Mouse (Mus musculus): ENCODE results near the gene Irx5. TPM values are rescaled to one million over a fixed set of nuclear protein-coding genes. Genes with fewer than 3 reads are reported as not detected.

Irx5 gene
- polyA plus RNA-seq (2016; fragmentation: Nextera tagmentation; extraction: Ambion mirVana): 7.5 TPM in 2 replicates

DNA sequence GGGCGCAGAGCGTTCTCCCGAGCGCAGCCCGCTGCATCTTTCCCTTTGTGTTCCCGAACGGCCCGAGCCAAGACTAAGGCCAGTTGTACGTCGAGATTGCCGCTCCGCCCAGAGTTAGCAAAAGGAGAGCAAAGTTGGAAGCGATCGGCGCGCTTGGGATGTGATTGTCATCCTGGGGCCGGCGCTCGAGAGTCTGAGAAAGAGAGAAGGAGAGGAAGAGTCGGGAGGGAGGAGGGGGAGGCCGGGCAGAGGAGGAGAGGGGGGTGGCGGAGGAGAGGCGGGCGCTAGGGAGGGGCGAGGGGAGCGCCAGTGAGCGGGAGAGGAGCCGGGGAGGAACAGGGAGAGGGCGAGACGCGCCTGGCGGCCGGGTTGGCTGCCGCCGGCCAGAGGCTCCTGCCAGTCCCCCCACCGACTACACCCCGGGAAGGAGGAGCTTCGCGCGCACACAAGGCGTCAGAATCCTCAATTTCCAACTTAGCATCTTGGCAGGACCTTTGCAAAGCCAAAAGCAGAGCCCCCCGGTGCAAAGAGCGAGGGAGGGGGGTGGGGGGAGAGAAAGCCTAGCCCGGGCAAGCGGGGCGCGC is at the start of gene Irx5:
Gene Irx5 (plus strand): TSS at position 228 of the 584 bp plus-strand sequence.
- H3K27me3 ChIP-seq: peaks cover 84% of the 10 kb centered on the region
- H3K4me3 ChIP-seq (replicated peaks): peak within 1 kb of the TSS; percentile 61
- H3K9me3 ChIP-seq: no peaks in the 10 kb centered on the region
- H3K27ac ChIP-seq: peak within 1 kb of the TSS; percentile 80
- peak; percentile 34 for ATAC-seq (ENCODE audit: low FRiP score)
- H3K9ac ChIP-seq: peak within 1 kb of the TSS; percentile 63
- H3K4me2 ChIP-seq: peak within 1 kb of the TSS; percentile 78
- no peaks in the 10 kb centered on the region for H3K36me3 ChIP-seq (replicated peaks)
- peaks cover 56% of the 10 kb centered on the region for H3K4me1 ChIP-seq
- WGBS: under 1% methylated on average over 40 of the region's 47 CpGs

GRCm38 (mm10) chr8:92312178-92312577 is 45.2 kb upstream of the Irx5 start:
- no peak overlapping the region for H3K4me3 ChIP-seq (replicated peaks)
- no peak for ATAC-seq (ENCODE audit: low FRiP score)
- H3K36me3 ChIP-seq (replicated peaks): no peaks in the 10 kb centered on the region
- no peaks in the 10 kb centered on the region; the same call in 1 of the 2 replicates for H3K27me3 ChIP-seq
- H3K4me1 ChIP-seq: no peaks in the 10 kb centered on the region
- H3K9me3 ChIP-seq: no peaks in the 10 kb centered on the region
- H3K27ac ChIP-seq: no peak overlapping the region
- no peak overlapping the region for H3K9ac ChIP-seq
- no peak overlapping the region for H3K4me2 ChIP-seq
- WGBS: 62% methylated on average over 7 of the region's 7 CpGs

DNA sequence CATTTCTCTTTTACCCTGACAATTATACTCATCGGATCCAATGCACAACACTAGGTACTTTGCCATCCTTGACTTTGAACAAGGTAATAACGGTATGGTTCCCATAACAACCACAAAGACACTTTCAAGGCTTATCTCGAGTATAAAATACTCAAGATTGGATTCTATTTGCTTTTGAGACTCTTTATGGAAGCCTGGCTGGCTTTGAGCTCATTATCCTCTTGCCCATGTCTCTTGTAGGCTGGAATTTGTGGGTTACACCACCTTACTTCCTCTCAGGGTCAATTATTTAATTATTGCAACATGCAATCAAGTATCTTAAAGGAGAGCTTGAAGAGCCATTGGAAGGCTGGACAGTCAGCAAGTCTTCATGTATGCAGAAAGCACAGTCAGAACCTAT is 43.7 kb upstream of the Irx5 start:
- no peak overlapping the region for H3K4me3 ChIP-seq (replicated peaks)
- no peak overlapping the region for H3K27ac ChIP-seq
- no peak overlapping the region for H3K4me2 ChIP-seq
- no peak overlapping the region for H3K9ac ChIP-seq
- H3K4me1 ChIP-seq: no peaks in the 10 kb centered on the region
- WGBS: 86% methylated on average over 3 of the region's 3 CpGs
- no peak for ATAC-seq (ENCODE audit: low FRiP score)
- no peaks in the 10 kb centered on the region for H3K36me3 ChIP-seq (replicated peaks)
- H3K9me3 ChIP-seq: no peaks in the 10 kb centered on the region
- H3K27me3 ChIP-seq: no peaks in the 10 kb centered on the region; the same call in 1 of the 2 replicates

DNA sequence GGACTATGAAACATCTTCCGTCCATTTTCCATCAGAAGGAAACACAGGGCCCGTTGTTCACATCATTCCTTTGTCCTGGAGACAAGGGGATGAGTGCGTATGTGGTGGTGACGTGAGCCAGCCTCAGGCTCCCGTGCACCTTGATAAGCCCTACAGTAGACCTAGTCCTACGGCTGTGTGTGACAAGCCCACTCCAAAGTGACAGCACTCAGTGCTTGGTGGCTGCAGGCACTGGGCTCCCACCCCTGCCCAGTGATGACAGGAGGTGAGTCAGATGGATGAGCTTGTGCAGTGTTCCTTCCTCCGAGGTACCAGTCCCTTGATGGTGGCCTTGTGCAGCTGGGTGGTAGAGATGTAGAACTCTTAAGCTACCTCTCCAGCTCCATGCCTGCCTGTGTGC is 33.7 kb upstream of the Irx5 start:
- H3K4me2 ChIP-seq: no peak overlapping the region
- no peaks in the 10 kb centered on the region for H3K4me1 ChIP-seq
- no peak overlapping the region for H3K27ac ChIP-seq
- no peaks in the 10 kb centered on the region for H3K9me3 ChIP-seq
- no peak overlapping the region for H3K9ac ChIP-seq
- H3K36me3 ChIP-seq (replicated peaks): no peaks in the 10 kb centered on the region
- 94% methylated on average over 7 of the region's 7 CpGs for WGBS
- H3K27me3 ChIP-seq: 0 out of 2 replicates have a peak, but pooled peaks cover 5% of the 10 kb centered on the region
- ATAC-seq (ENCODE audit: low FRiP score): no peak
- H3K4me3 ChIP-seq (replicated peaks): no peak overlapping the region

GRCm38 (mm10) chr8:92327176-92327575 is 30.2 kb upstream of the Irx5 start:
- Histone ChIP-seq H3K9ac (no peak overlapping the region), H3K4me3 (replicated peaks) (no peak overlapping the region), H3K27me3 (peaks cover 20% of the 10 kb centered on the region; the same call in 1 of the 2 replicates), H3K4me1 (no peaks in the 10 kb centered on the region), H3K9me3 (no peaks in the 10 kb centered on the region), H3K36me3 (replicated peaks) (no peaks in the 10 kb centered on the region), H3K27ac (no peak overlapping the region), H3K4me2 (no peak overlapping the region)
- no peak for ATAC-seq (ENCODE audit: low FRiP score)
- WGBS: 95% methylated on average over 2 of the region's 2 CpGs

DNA sequence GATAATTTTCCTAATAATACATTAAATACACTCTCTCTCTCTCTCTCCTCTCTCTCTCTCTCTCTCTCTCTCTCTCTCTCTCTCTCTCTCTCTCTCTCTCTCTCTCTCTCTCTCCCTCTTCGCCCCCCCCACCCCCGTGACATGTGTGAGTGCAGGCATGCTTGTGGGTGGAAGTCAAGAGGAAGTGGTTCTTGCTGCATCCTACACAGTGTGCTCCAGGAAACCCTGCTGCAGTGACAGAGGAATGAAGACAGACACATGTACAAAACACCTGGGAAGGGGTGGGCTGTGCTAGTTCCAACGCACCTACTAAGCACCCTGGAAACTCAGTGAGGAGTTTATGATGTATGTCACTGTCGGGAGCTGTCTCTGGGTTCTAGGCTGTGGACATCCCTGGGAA is 28.2 kb upstream of the Irx5 start:
- Histone ChIP-seq H3K9ac (no peak overlapping the region), H3K27me3 (peaks cover 29% of the 10 kb centered on the region; the same call in 1 of the 2 replicates), H3K4me3 (replicated peaks) (no peak overlapping the region), H3K4me1 (no peaks in the 10 kb centered on the region), H3K9me3 (no peaks in the 10 kb centered on the region), H3K27ac (no peak overlapping the region), H3K4me2 (no peak overlapping the region), H3K36me3 (replicated peaks) (no peaks in the 10 kb centered on the region)
- 84% methylated on average over 4 of the region's 4 CpGs for WGBS
- ATAC-seq (ENCODE audit: low FRiP score): no peak

- Histone ChIP-seq H3K9ac (no peak overlapping the region), H3K27me3 (peaks cover 29% of the 10 kb centered on the region; the same call in 1 of the 2 replicates), H3K4me1 (peaks cover 16% of the 10 kb centered on the region), H3K27ac (no peak overlapping the region), H3K9me3 (no peaks in the 10 kb centered on the region), H3K4me2 (no peak overlapping the region), H3K4me3 (replicated peaks) (no peak overlapping the region), H3K36me3 (replicated peaks) (no peaks in the 10 kb centered on the region)
- no peak for ATAC-seq (ENCODE audit: low FRiP score)
- 84% methylated on average over 3 of the region's 3 CpGs for WGBS
Measured at GRCm38 (mm10) chr8:92331811-92332210, 25.6 kb upstream of the Irx5 start.

DNA sequence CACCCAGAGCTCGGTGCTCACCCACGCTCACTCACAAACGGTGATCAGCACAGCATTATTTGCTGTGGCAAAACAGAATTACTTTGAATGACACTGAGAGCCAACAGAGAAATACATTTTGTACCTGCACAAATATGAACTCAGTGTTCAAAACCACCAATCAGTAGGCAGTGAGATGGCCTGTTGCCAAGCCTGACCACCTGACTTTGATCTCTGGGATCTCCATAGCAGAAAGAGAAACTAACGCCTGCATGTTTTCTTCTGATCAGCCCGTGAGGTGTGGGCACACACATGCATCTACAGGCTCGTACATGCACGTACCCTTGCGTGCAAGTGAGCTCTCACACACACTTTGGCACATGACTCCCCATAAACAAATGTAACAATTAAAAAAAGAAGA is 24.0 kb upstream of the Irx5 start:
- Histone ChIP-seq H3K4me2 (no peak overlapping the region), H3K36me3 (replicated peaks) (no peaks in the 10 kb centered on the region), H3K4me3 (replicated peaks) (no peak overlapping the region), H3K9ac (no peak overlapping the region), H3K27me3 (peaks cover 43% of the 10 kb centered on the region), H3K4me1 (peaks cover 16% of the 10 kb centered on the region), H3K9me3 (no peaks in the 10 kb centered on the region), H3K27ac (no peak overlapping the region)
- WGBS: 94% methylated on average over 8 of the region's 8 CpGs
- ATAC-seq (ENCODE audit: low FRiP score): no peak

DNA sequence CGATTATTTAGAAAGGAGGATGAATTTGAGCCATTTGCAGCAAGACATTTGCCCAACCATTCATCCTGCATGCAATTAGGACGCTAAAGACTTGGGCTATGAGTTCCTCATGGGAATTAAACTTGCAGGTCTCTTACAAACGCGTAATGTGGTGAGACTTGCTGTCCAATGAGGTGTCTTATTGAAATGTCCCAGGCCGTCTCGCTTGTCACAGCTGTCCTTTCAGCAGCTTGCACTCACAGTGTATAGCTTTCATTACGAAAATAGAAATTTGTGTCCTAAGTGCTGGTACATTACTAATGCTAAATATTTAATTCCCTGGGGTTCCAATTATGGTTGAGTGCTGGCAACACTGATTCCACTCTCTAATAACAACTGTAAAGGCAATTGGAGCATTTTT is 22.3 kb upstream of the Irx5 start:
- ATAC-seq (ENCODE audit: low FRiP score): no peak
- Histone ChIP-seq H3K9me3 (no peaks in the 10 kb centered on the region), H3K4me1 (peaks cover 16% of the 10 kb centered on the region), H3K36me3 (replicated peaks) (no peaks in the 10 kb centered on the region), H3K27me3 (peaks cover 35% of the 10 kb centered on the region), H3K9ac (no peak overlapping the region), H3K27ac (no peak overlapping the region), H3K4me3 (replicated peaks) (no peak overlapping the region), H3K4me2 (no peak overlapping the region)
- 45% methylated on average over 7 of the region's 7 CpGs for WGBS

DNA sequence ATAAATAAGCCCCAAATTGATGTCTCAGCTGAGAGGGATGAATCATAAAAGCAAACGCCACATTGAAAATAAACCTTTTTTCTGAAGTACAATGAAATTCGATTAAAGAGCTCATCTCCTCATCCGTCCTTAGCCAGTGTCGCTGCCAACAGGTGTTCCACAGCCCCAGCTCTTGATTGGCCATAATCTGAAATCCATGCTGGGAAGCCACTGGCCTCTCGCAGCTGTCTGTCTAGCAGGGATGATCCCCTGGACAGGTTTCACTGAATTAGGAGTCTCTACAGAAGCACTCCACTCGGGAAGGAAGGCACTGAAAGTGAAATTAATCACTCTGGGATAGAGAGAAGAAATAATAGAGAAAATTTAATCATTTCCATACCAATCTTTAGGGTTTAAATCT is 21.4 kb upstream of the Irx5 start:
- no peaks in the 10 kb centered on the region for H3K9me3 ChIP-seq
- no peak overlapping the region for H3K9ac ChIP-seq
- 60% methylated on average over 6 of the region's 6 CpGs for WGBS
- H3K36me3 ChIP-seq (replicated peaks): no peaks in the 10 kb centered on the region
- no peak overlapping the region for H3K4me2 ChIP-seq
- peaks cover 36% of the 10 kb centered on the region for H3K27me3 ChIP-seq
- no peak for ATAC-seq (ENCODE audit: low FRiP score)
- peaks cover 16% of the 10 kb centered on the region for H3K4me1 ChIP-seq
- H3K27ac ChIP-seq: no peak overlapping the region
- H3K4me3 ChIP-seq (replicated peaks): no peak overlapping the region

GRCm38 (mm10) chr8:92343544-92343943 is 13.9 kb upstream of the Irx5 start:
- H3K4me1 ChIP-seq: no peaks in the 10 kb centered on the region
- peaks cover 38% of the 10 kb centered on the region for H3K27me3 ChIP-seq
- WGBS: 88% methylated on average over 4 of the region's 4 CpGs
- no peaks in the 10 kb centered on the region for H3K36me3 ChIP-seq (replicated peaks)
- no peak for ATAC-seq (ENCODE audit: low FRiP score)
- no peak overlapping the region for H3K9ac ChIP-seq
- H3K4me3 ChIP-seq (replicated peaks): no peak overlapping the region
- H3K27ac ChIP-seq: no peak overlapping the region
- H3K9me3 ChIP-seq: no peaks in the 10 kb centered on the region
- H3K4me2 ChIP-seq: no peak overlapping the region

DNA sequence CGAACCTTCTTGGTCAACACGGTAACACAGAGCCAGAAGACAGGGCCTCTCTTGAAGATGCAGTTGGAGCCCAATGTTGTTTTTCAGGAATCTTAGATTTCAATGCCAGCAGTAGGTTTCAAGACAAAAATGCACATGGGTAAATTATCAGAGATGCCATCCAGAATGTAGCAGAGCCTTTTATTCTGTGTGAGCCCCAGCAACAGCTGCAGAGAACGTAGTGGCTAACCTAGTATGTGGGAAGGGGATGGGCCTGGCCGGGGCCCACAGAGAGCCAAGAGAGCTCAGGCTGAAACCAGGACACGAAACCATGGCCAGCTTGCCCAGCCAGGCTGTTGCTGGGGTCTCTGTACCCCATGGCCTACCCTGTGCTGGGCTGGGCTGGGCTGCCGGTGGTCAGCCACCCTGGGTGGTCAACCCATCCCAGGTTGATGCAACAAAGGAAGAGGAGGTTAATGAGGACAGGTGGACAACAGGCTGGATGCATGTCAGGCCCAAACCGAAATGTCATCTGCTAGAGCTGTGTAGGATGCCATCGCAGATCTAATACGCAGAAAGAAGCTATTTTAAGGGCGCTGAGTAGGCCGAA is 7.4 kb upstream of the Irx5 start:
- no peaks in the 10 kb centered on the region for H3K9me3 ChIP-seq
- no peak overlapping the region for H3K9ac ChIP-seq
- no peak overlapping the region for H3K4me3 ChIP-seq (replicated peaks)
- H3K4me1 ChIP-seq: peaks cover 13% of the 10 kb centered on the region; the same call in 1 of the 2 replicates
- no peak for ATAC-seq (ENCODE audit: low FRiP score)
- H3K4me2 ChIP-seq: no peak overlapping the region
- 83% methylated on average over 11 of the region's 11 CpGs for WGBS
- peaks cover 61% of the 10 kb centered on the region for H3K27me3 ChIP-seq
- H3K36me3 ChIP-seq (replicated peaks): no peaks in the 10 kb centered on the region
- H3K27ac ChIP-seq: no peak overlapping the region

GRCm38 (mm10) chr8:92353405-92353804 is 4.0 kb upstream of the Irx5 start:
- ATAC-seq (ENCODE audit: low FRiP score): no peak
- H3K27me3 ChIP-seq: peaks cover 72% of the 10 kb centered on the region
- peaks cover 36% of the 10 kb centered on the region for H3K4me1 ChIP-seq
- peak overlapping the region; percentile 61 for H3K4me3 ChIP-seq (replicated peaks)
- 25% methylated on average over 6 of the region's 6 CpGs for WGBS
- H3K9me3 ChIP-seq: no peaks in the 10 kb centered on the region
- H3K4me2 ChIP-seq: peak overlapping the region; percentile 78
- no peak overlapping the region for H3K9ac ChIP-seq
- H3K36me3 ChIP-seq (replicated peaks): no peaks in the 10 kb centered on the region
- no peak overlapping the region for H3K27ac ChIP-seq

Data from forebrain, embryonic 12.5 days (tissue).